Mouse (Mus musculus) E14TG2a.4 (cell line): ENCODE results near the gene Runx2.

Source experiments
- CTCF ChIP-seq: conservative IDR thresholded peaks from 2 replicates; pipeline ENCODE4 v1.5.1; 2014; ENCODE audit warnings: low read length
- NANOG ChIP-seq: IDR thresholded peaks from 2 replicates; pipeline ENCODE4 v1.6.1; 2014; ENCODE audit warnings: borderline replicate concordance, low read length, mixed read lengths
- POU5F1 ChIP-seq: IDR thresholded peaks from 2 replicates; pipeline ENCODE4 v1.6.1; 2014; ENCODE audit warnings: low read length, borderline replicate concordance

GRCm38 (mm10) chr17:44586196-44586595, 228.4 kb downstream of the Runx2 start:
- no peak for TF ChIP-seq CTCF
- TF ChIP-seq POU5F1, result no peak
- no peak for TF ChIP-seq NANOG
